Mouse (Mus musculus): ENCODE measurements around the gene Bcas2. TPM values are rescaled to one million over a fixed set of nuclear protein-coding genes. Genes with fewer than 3 reads are reported as not detected.
A peak's percentile ranks its signal among the peaks of the same experiment; 100 is the strongest.
"Not testable (repeated sequence)": the region's sequence is repeated elsewhere in the genome, so short reads cannot be mapped to it uniquely, and the experiment has no call there.

Bcas2 gene
- polyA plus RNA-seq, 1 experiment from 2014 or later: 221 TPM

DNA sequence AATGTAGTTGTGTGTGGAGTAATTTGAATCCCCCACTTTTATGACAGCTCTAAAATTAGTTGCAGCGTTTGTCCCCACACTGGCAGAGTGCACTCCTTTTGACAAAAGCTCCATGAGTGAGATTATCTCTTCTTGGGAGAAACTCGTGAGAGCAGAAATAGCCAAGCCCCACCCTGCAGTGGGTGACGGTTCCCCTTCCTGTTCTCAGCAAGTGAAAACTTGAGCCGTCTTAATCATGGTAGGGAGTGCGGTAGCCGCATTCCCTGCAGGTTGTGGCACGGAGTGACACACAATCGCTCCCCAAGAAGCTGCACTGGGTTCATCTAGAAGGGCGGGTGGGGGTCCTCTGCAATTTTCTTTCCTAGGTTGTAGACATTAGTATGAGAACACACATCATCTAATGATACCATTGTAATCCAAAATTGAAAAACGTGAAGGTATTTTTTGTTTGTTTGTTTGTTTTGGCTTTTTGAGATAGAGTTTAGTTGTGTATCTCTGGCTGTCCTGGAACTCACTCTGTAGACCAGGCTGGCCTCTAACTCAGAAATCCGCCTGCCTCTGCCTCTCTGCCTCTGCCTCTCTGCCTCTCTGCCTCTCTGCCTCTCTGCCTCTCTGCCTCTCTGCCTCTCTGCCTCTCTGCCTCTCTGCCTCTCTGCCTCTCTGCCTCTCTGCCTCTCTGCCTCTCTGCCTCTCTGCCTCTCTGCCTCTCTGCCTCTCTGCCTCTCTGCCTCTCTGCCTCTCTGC is 31.2 kb upstream of the Bcas2 start:
- not testable (repeated sequence) for H3K27me3 ChIP-seq; H3K9ac ChIP-seq; H3K4me1 ChIP-seq (replicated peaks); H3K9me3 ChIP-seq; H3K4me2 ChIP-seq; H3K4me3 ChIP-seq; H3K27ac ChIP-seq (replicated peaks); ATAC-seq (ENCODE audit: low read depth); H3K36me3 ChIP-seq
- WGBS: 66% methylated on average over 11 of the region's 11 CpGs

DNA sequence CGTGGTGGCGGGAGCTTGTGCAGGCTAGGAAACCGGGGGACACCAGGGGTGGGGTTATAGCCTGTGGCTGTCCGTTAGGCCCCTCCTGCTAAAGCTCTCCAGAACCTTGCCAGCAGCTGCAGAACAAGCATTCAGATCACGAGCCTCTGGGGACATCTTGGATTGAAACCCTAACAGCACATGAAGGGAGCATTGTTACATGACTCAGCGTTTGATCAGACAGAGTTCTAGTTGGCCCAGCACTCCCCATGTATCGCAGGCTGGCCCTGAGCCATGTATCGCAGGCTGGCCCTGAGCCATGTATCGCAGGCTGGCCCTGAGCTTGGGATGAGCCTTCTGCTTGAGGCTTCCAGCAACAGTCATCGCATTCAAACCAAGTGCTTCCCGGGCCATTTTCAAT is 30.2 kb upstream of the Bcas2 start:
- Histone ChIP-seq H3K9me3 (no peaks in the 10 kb centered on the region), H3K27me3 (no peaks in the 10 kb centered on the region), H3K4me2 (no peak overlapping the region), H3K4me1 (replicated peaks) (peaks cover 1% of the 10 kb centered on the region), H3K4me3 (no peak overlapping the region), H3K36me3 (no peaks in the 10 kb centered on the region), H3K27ac (replicated peaks) (no peak overlapping the region), H3K9ac (no peak overlapping the region)
- no peak for ATAC-seq (ENCODE audit: low read depth)
- 91% methylated on average over 11 of the region's 11 CpGs for WGBS

DNA sequence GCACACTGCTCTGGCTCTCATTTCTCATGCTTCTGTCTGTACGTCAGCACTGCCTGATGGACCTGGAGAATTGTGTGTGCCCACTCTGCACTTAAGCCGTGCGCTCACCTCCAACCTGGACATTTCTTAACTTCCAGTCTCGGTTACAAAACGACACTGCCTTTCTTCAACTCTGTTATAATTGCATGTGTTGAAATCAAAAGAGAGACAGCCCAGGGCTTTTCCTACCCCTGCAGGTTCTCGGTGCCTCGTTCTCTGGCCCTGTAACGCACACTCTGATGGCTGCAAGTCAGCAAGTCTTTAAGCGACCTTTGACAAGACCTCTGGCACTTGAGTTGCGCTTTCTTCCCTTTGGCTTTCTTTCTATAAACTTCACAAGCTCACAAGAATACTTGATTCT is 29.1 kb upstream of the Bcas2 start:
- Histone ChIP-seq H3K4me2 (no peak overlapping the region), H3K4me3 (no peak overlapping the region), H3K9me3 (no peaks in the 10 kb centered on the region), H3K9ac (no peak overlapping the region), H3K4me1 (replicated peaks) (peaks cover 5% of the 10 kb centered on the region), H3K27ac (replicated peaks) (no peak overlapping the region), H3K36me3 (no peaks in the 10 kb centered on the region), H3K27me3 (no peaks in the 10 kb centered on the region)
- no peak for ATAC-seq (ENCODE audit: low read depth)
- WGBS: 87% methylated on average over 10 of the region's 10 CpGs

DNA sequence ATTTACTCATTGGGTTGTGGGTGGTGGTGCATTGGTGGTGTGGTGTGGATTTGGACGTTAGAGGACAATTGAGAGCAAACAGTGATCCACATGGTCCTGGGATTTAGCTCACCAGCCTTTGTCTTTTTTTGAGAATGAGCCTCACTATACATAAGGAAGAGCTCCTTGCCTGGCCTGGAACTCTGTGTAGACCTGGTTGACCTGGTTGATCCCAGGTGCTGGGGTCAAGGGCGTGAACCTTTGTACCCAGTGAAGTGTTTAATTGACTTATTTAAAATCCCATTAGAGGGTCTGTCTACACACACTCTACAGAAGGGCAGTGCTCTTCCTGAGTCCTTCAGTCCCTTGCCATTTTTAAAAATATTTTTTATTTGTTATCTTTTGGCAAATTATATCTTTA is 26.1 kb upstream of the Bcas2 start:
- H3K9me3 ChIP-seq: no peaks in the 10 kb centered on the region
- H3K4me1 ChIP-seq (replicated peaks): peaks cover 5% of the 10 kb centered on the region
- no peak overlapping the region for H3K4me3 ChIP-seq
- no peak overlapping the region for H3K4me2 ChIP-seq
- no peak overlapping the region for H3K9ac ChIP-seq
- no peak overlapping the region for H3K27ac ChIP-seq (replicated peaks)
- ATAC-seq (ENCODE audit: low read depth): no peak
- no peaks in the 10 kb centered on the region for H3K27me3 ChIP-seq
- WGBS: 82% methylated on average over 2 of the region's 2 CpGs
- no peaks in the 10 kb centered on the region for H3K36me3 ChIP-seq

DNA sequence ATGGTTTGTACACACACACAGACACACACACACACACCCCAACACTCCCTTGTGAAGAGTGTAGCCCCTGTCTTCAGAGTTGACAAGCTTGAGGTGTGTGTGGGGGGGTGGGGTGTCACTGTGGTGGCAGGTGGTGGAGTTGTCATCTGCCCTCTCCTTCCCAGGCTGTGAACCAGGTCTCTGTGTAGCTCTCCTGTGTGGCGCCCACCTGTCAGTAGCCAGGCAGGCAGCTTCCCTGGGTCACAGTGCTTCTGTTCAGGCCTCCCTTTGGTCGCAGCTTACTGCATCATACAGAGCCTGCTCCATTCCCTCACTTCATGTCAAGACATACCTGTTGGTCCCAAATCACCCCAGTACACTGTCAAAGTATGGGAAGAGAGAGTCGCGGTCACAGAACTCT is 25.7 kb upstream of the Bcas2 start:
- Histone ChIP-seq H3K4me2 (no peak overlapping the region), H3K27ac (replicated peaks) (no peak overlapping the region), H3K4me3 (no peak overlapping the region), H3K36me3 (no peaks in the 10 kb centered on the region), H3K9me3 (no peaks in the 10 kb centered on the region), H3K27me3 (no peaks in the 10 kb centered on the region), H3K4me1 (replicated peaks) (peaks cover 5% of the 10 kb centered on the region), H3K9ac (no peak overlapping the region)
- 78% methylated on average over 4 of the region's 4 CpGs for WGBS
- no peak for ATAC-seq (ENCODE audit: low read depth)

DNA sequence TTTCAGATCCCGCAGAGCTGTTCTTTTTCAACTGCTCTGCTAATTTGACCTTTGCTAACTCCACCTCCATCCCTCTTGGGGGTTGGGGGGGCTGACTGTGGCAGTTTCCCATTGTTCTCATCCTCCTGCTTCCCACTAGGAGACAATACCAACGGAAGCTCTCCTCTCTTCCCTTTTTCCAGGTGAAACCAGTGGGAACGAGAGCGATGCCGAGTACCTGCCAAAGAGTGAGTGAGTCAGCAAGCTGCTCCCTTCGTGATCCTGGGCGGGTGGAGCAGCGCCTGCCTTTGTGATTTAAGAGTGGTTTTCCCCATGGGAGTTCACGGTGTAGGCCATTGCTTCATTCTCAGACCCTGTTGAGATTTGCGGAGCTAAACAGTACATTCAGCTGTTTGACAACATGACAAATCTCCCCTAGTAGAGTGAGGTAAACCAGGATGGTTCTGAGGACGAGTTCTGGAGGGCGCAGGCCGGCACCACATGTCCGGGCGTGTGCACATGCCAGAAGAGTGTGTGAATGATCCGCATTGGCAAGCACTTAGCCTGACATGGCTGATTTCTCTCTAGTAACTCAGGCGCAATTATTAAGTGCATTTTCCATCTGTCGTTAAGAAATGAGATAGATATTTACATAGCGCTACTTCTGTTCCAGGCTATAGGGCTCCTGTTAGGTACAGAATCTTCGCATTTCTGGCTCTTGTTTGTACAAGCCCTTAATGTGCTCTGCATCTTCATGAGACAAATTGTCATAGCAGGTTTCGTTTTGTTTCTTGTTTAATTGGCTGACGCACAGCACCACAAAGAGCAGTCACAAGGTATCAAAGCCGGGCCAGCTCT is 24.9 kb upstream of the Bcas2 start:
- Histone ChIP-seq H3K27me3 (no peaks in the 10 kb centered on the region), H3K4me1 (replicated peaks) (peaks cover 5% of the 10 kb centered on the region), H3K4me2 (no peak overlapping the region), H3K36me3 (no peaks in the 10 kb centered on the region), H3K4me3 (no peak overlapping the region), H3K27ac (replicated peaks) (0 out of 2 replicates have a peak overlapping the region, but pooled peaks have one; percentile 23), H3K9me3 (no peaks in the 10 kb centered on the region), H3K9ac (no peak overlapping the region)
- no peak for ATAC-seq (ENCODE audit: low read depth)
- WGBS: 58% methylated on average over 23 of the region's 23 CpGs

DNA sequence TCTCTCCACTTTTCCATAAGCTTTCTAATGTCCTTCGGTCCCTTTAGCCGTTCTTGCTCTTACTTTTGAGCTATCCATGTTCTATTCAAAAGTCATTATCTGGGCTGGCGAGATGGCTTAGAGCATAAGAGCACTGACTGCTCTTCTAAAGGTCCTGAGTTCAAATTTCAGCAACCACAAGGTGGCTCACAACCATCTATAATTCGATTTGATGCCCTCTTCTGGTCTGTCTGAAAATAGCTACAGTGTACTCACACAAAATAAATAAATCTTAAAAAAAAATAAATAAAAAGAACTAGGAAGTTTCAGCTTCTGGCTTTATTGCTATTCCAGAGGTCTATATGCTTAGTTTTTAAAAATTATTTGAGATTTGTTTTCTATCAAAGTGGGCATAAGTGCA is 23.7 kb upstream of the Bcas2 start:
- Histone ChIP-seq H3K4me2 (no peak overlapping the region), H3K9me3 (no peaks in the 10 kb centered on the region), H3K27me3 (no peaks in the 10 kb centered on the region), H3K4me3 (no peak overlapping the region), H3K9ac (no peak overlapping the region), H3K36me3 (no peaks in the 10 kb centered on the region), H3K4me1 (replicated peaks) (peaks cover 5% of the 10 kb centered on the region), H3K27ac (replicated peaks) (no peak overlapping the region)
- no peak for ATAC-seq (ENCODE audit: low read depth)
- WGBS: 85% methylated on average over 4 of the region's 4 CpGs

DNA sequence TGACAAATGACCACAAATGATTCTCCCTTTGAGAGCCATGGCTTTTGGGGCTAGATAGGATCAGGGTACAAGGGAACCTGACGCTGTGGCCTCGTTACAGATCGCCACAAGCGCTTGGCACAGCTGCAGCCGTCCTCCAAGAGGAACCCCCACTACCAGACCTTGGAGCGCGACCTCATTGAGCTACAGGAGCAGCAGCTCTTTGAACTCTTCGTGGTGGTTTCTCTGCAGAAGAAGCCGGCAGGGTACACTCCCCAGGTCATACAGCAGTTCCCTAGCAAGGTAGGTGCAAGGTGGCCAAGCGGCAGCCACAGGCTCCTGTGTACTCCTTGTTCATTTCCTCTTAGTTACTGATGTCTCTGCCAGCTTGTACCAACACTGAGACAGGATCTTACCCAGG is 22.5 kb upstream of the Bcas2 start:
- no peaks in the 10 kb centered on the region for H3K36me3 ChIP-seq
- no peak overlapping the region for H3K4me3 ChIP-seq
- H3K4me1 ChIP-seq (replicated peaks): peaks cover 5% of the 10 kb centered on the region
- H3K9ac ChIP-seq: no peak overlapping the region
- H3K9me3 ChIP-seq: no peaks in the 10 kb centered on the region
- H3K4me2 ChIP-seq: no peak overlapping the region
- WGBS: 88% methylated on average over 10 of the region's 10 CpGs
- no peak overlapping the region for H3K27ac ChIP-seq (replicated peaks)
- no peak for ATAC-seq (ENCODE audit: low read depth)
- no peaks in the 10 kb centered on the region for H3K27me3 ChIP-seq

DNA sequence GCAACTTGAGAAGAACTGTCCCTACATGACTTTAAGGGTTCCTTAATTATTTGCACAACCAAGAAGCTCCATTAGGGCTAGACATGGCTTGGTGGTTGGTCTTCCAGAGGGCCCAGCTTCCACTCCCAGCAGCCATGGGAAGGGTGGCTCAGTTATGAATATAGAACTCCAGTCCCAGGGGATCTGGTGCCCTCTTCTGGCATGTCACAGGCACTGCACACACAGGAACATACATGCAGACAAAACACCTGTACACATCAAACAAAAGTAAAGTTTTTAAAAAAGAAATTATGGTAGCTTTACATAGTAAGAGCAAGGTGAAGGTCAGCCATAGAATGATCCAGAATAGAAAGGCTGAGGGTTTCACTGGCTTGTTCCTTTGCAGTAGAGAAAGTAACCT is 17.7 kb upstream of the Bcas2 start:
- Histone ChIP-seq H3K4me1 (replicated peaks) (no peaks in the 10 kb centered on the region), H3K27ac (replicated peaks) (no peak overlapping the region), H3K36me3 (0 out of 2 replicates have a peak, but pooled peaks cover 3% of the 10 kb centered on the region), H3K27me3 (no peaks in the 10 kb centered on the region), H3K9me3 (no peaks in the 10 kb centered on the region), H3K9ac (no peak overlapping the region), H3K4me3 (no peak overlapping the region), H3K4me2 (no peak overlapping the region)
- ATAC-seq (ENCODE audit: low read depth): no peak

DNA sequence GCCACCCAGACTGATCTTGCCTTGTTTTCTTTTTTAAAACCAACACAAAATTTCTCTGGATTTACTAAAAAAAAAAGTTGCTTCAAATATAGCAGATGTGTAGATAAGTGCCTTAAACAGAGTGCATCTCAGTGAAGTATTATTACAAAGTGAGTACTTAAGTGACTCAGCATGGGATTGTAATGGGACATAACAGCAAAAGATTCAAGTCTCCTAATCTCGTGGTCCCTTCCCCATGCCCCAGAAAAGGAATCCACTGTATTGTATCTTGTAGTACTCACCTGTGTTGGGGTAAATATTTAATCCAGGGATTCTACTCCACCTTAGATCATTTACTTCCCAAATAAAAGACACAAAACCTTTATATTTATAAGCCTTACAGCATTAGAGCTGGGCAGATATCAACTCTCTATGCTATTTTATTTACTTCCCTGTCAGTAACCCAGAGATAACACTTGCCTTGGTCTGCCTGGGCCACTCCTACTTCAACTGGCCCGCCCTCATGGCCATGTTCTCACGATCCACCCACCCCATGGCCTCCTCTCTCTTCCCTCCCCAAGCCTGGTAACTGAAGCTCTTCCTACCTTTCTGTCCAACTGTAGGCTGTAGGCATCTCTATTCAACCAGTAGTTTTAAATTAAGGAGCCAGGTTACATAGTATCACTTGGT is 12.1 kb upstream of the Bcas2 start:
- 66% methylated on average over 3 of the region's 3 CpGs for WGBS
- H3K4me3 ChIP-seq: no peak overlapping the region
- no peak overlapping the region for H3K27ac ChIP-seq (replicated peaks)
- H3K4me1 ChIP-seq (replicated peaks): no peaks in the 10 kb centered on the region
- H3K36me3 ChIP-seq: 0 out of 2 replicates have a peak, but pooled peaks cover 3% of the 10 kb centered on the region
- ATAC-seq (ENCODE audit: low read depth): no peak
- H3K4me2 ChIP-seq: no peak overlapping the region
- H3K27me3 ChIP-seq: no peaks in the 10 kb centered on the region
- no peak overlapping the region for H3K9ac ChIP-seq
- H3K9me3 ChIP-seq: no peaks in the 10 kb centered on the region

DNA sequence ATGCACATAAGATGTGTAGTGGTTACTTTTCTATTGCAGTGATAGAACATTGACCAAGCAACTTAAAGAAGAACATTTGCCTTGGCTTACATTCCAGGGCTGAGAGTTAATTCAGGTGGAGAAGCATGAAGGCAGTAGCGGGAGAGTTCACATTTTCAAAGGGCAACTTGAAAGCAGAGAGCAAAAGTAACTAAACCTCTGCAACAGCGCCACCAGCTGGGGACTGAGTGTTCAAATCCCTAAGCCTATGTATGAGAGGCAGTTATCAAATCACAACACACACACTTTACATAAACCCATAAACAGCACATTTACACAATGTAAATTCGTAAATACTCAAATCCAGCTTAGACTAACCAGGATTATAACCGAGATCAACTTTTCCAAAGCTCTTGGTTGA is 1.7 kb upstream of the Bcas2 start:
- WGBS: 11% methylated on average over 4 of the region's 4 CpGs

DNA sequence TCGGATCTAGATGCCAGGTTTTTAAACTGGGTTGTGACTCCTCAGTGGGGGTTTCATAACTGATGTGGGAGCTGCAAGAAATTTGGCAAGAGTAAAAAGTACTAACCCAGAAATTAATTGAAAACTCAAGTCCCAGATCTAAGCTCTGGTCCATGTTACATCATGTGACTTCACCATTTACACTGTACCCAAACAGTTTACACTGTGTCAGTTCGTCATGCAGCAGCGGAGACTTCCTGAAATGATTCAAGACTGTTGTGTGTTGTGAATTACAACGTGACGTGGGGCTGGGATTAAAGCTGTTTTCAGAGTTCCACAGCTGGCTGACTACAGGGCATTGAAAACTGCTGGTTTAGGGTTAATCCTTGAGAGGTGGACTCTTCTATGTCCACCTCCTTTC is 1.2 kb downstream of the Bcas2 start:
- Histone ChIP-seq H3K27me3 (peaks cover 5% of the 10 kb centered on the region), H3K36me3 (peaks cover 38% of the 10 kb centered on the region), H3K4me3 (peak overlapping the region; percentile 72), H3K27ac (replicated peaks) (no peak overlapping the region), H3K4me2 (peak overlapping the region; percentile 68), H3K9me3 (no peaks in the 10 kb centered on the region), H3K4me1 (replicated peaks) (peaks cover 18% of the 10 kb centered on the region), H3K9ac (peak overlapping the region; percentile 83)
- ATAC-seq (ENCODE audit: low read depth): no peak
- 65% methylated on average over 5 of the region's 5 CpGs for WGBS

More for the DNA sequence above, 1.7 kb upstream of the Bcas2 start:
- Histone ChIP-seq H3K27ac (replicated peaks) (no peak overlapping the region), H3K4me3 (no peak overlapping the region), H3K4me1 (replicated peaks) (peaks cover 18% of the 10 kb centered on the region), H3K9ac (no peak overlapping the region), H3K36me3 (peaks cover 14% of the 10 kb centered on the region), H3K4me2 (no peak overlapping the region), H3K9me3 (no peaks in the 10 kb centered on the region), H3K27me3 (peaks cover 5% of the 10 kb centered on the region)
- ATAC-seq (ENCODE audit: low read depth): no peak

Measured in neural tube, embryonic 13.5 days (tissue).